Mouse (Mus musculus) spleen, postnatal 4 days (tissue): ENCODE measurements around the gene Cyp27b1.

ENCODE experiments used
- DNase-seq, 2 experiments: peaks; one replicate each; pipeline ENCODE4 v3.0.0; 2022; ENCODE audit warnings: low spot score in 2 of 2

Cyp27b1 gene

GRCm38 (mm10) chr10:127085633-127086032, 37.6 kb downstream of the Cyp27b1 start:
- no peak for DNase-seq

DNA sequence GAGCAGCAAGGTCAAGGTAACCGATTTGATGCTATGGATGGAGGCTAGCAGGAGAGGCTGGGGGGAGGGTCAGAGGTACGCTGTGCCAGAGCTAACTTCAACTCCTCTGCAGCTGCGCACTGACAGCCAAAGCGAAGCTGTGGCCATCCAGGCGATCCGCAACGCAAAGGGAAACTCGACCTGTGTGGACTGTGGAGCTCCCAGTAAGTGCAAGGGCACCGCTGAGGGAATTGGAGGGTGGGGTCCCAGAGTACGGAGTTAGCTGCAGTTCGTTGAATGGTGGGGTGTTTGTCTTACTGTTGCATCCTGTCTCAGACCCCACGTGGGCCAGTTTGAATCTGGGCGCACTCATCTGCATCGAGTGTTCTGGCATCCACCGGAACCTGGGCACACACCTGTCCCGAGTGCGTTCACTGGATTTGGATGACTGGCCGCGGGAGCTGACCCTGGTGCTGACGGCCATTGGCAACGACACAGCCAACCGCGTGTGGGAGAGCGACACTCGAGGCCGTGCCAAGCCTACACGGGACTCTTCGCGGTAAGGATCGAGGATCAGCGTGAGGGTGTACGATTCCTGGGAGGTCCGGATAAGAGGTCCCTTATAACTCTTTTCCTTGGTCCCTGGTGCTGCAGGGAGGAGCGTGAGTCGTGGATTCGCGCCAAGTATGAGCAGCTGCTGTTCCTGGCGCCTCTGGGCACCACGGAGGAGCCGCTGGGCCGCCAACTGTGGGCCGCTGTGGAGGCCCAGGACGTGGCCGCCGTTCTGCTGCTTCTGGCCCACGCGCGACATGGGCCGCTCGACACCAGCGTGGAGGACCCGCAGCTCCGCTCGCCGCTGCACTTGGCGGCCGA, 42.7 kb downstream of the Cyp27b1 start:
- DNase-seq = peak in 1 of 2 experiments; percentile 61

DNA sequence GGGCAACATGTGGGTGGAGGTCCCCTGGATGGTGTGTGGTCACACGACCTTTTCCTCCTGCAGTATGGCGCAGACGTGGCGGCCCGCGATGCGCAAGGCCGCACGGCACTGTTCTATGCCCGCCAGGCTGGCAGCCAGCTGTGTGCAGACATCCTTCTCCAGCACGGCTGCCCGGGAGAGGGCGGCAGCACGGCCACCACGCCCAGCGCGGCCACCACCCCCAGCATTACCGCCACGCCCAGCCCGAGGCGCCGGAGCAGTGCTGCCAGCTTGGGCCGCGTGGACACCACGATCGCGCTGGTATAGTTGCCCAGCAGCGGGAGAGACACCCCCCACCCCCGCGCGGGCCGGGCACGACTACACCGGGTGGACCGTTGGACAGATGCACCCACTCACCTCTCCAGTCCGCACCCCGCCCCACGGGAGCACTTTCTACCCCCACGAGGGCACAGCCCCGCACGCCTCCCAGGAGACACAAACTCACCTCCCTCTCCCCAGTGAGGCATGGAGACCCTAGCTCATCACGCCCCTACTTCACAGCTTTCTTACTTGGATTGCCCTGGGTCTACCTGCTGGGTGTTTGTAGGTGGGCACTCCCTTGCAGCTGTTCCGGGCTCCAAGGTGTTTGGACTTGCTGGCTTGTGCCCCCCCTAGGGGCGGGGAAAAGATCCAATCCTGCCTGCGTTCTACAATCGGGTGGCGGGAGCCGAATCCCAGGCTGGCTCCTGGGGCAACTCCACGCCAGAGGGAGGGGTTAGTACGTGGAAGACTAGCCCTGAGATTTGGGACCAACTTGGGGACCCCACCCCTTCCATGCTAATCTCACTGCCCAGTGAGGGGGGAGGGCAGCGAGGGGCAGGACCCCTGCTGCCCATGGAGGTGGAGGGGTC, 43.7 kb downstream of the Cyp27b1 start:
- peak in 1 of 2 experiments; percentile 67 for DNase-seq

- DNase-seq = peak in 1 of 2 experiments; percentile 57
Measured at GRCm38 (mm10) chr10:127092742-127093141, 44.7 kb downstream of the Cyp27b1 start.

GRCm38 (mm10) chr10:127094382-127094802, 46.3 kb downstream of the Cyp27b1 start:
- DNase-seq = no peak

- no peak for DNase-seq
Measured at GRCm38 (mm10) chr10:127098514-127098913, 50.5 kb downstream of the Cyp27b1 start.

DNA sequence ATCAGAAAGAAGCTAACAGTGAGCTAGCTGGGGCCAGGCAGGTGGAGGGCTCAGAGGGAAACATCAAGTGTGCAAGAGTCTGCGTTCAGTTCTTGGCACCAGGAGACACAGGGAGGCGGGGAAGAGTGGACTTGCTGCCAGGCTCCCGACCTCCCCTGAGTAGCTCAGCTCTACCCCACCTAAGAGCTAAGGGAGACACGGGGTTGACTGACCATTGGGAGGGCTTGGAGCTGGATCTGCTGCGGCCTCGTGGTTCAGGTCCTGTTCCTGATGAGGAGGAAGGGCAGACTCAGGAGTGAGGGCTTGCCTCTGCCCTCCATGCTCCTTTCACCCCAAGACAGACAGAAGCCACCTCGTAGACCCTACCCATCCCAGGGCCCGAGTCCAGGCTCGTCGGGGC, 51.1 kb downstream of the Cyp27b1 start:
- no peak for DNase-seq

DNA sequence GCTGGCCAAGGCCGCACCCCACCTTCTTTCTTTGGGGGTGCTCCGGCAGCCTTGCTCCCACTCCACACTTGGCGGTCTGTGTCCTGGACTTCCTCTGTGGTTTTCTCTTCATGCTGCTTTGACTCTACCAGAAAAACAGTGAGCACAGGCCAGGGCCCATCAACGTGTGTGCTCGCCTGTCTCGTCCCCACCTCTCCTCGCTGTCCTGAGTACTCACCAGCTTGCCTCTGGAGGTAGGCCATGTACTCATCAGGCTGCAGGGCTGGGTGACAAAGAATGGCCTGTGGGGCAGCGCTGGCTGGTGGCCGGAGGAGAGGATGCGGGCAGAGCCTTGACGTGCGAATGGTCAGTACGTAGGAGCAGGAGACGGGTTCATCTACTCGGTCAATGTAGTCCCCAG, 51.8 kb downstream of the Cyp27b1 start:
- DNase-seq = no peak

GRCm38 (mm10) chr10:127100414-127100813, 52.4 kb downstream of the Cyp27b1 start:
- no peak for DNase-seq

DNA sequence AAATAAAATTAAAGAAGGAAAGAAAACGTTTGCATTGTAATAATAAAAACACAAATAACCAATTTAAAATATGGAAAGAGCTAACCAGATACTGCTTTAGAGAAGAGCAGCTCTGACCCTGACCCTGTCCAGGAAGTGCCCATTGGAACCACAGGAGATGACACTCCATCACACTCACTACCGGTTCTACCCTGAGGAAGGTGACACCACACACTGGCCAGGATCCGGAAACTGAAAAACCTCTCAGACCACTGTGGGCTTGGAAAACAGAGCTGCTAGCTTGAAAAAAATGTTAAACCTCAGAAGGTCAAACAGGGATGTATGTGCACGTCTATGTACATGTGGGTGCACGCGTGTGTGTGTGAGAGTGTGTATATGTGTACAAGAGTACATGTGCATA, 53.1 kb downstream of the Cyp27b1 start:
- DNase-seq = no peak
